Mouse (Mus musculus) G1E (cell line): Measurements from ENCODE around the gene Cep55.

Experiments
- CTCF ChIP-seq: IDR thresholded peaks from 2 replicates; pipeline ENCODE4 v1.5.1; 2012; ENCODE audit warnings: low read depth, low read length, inconsistent platforms, mixed read lengths
- GATA1 ChIP-seq: IDR thresholded peaks from 2 replicates; pipeline ENCODE4 v1.6.1; 2012; ENCODE audit warnings: borderline replicate concordance, low read length, inconsistent platforms, mixed read lengths
- GATA2 ChIP-seq: IDR thresholded peaks from 2 replicates; pipeline ENCODE4 v1.6.1; 2012; ENCODE audit warnings: low read depth, low read length, inconsistent platforms, borderline replicate concordance
- POLR2AphosphoS5 ChIP-seq: IDR thresholded peaks from 2 replicates; pipeline ENCODE4 v1.6.1; 2012; ENCODE audit warnings: low read depth, low read length, inconsistent platforms; ENCODE audit not compliant: insufficient replicate concordance

DNA sequence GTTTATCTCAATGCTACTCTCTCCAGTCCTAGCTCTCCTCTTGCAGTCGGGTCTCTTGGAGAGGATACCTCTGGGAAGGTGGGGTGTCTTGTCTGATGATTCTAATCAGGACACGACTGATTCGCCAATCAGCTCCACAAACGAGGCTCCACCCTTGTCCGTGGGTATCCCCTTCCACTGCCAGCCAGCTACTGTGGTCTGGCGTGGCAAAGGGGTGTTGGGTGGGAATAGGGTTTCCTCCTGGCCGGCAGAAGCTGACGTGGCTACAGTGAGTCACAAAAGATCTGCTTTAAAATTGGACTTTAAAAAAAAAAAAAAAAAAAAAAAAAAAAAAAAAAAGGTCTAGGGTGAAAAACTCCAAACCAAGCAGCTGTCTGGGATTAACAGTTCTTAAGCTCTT is 56.2 kb downstream of the Cep55 start:
- TF ChIP-seq CTCF (no peak), GATA1 (no peak), POLR2AphosphoS5 (no peak), GATA2 (no peak)
